Mouse (Mus musculus) G1E (cell line): ENCODE results near the gene Serinc2.

Experiments
- CTCF ChIP-seq: IDR thresholded peaks from 2 replicates; pipeline ENCODE4 v1.5.1; 2012; ENCODE audit warnings: low read depth, low read length, inconsistent platforms, mixed read lengths
- POLR2AphosphoS5 ChIP-seq: IDR thresholded peaks from 2 replicates; pipeline ENCODE4 v1.6.1; 2012; ENCODE audit warnings: low read depth, low read length, inconsistent platforms; ENCODE audit not compliant: insufficient replicate concordance

GRCm38 (mm10) chr4:130270089-130270488 lies 8.9 kb downstream of the Serinc2 start:
- no peak for TF ChIP-seq POLR2AphosphoS5
- TF ChIP-seq CTCF, result no peak
